Mouse (Mus musculus): ENCODE results near the gene Nufip2.

DNA sequence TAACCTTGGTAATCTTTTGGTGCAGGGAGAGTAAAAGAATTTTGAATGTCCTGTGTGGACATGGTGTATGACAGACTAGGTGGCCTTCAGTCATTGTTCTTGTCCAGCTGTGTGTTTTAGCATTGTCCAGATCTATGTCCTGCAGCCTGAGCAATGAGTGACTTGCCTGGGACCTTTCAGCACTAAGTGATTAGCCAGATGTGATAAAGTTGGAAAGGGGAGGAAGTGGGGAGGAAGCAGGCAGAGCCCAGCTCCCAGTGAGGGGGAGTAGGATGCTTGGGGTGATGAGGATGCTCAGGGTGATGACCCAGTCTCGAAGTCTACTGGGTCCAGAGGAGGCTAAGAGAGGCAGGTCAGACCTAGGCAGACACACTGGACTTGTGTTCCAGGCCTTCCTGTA, 93.3 kb downstream of the Nufip2 start:
- TF ChIP-seq CTCF (IDR thresholded peaks at IDR 0.05; ENCODE audit: low read depth, low read length) = no peak
- TF ChIP-seq POLR2A (IDR thresholded peaks at IDR 0.05; ENCODE audit: borderline replicate concordance, low read depth, low read length) = no peak
